Mouse (Mus musculus): Measurements from ENCODE around the gene Cfap97d2.

The Cfap97d2 gene

DNA sequence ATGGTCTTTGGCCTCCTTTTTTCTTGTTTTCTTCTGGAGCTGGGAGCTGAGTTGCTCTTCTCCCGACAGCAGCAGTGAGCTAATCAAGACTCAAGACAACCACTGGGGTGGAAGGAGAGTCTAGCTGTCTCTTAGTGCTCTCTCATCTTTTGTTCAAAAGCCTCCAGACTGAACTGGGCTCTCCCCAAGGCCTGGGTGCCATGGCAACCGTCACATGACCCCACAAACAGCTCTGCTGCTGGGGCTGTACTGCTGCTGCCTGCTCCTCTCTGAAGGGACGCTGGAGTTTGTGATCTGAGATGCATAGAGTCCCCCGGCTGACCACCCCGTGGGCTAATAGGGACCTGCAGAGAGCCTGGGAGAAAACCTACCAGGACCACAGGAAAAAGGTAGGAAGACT lies at the start of gene Cfap97d2:
Cfap97d2 (plus strand) TSS at position 222 of the 400 bp plus-strand sequence.
- peak in 1 of 2 experiments; percentile 67 for DNase-seq (ENCODE audit: low spot score in 2 of 2)

GRCm38 (mm10) chr8:13657479-13657878 lies 48.2 kb upstream of the Cfap97d2 start:
- DNase-seq (ENCODE audit: low spot score in 2 of 2): no peak

DNA sequence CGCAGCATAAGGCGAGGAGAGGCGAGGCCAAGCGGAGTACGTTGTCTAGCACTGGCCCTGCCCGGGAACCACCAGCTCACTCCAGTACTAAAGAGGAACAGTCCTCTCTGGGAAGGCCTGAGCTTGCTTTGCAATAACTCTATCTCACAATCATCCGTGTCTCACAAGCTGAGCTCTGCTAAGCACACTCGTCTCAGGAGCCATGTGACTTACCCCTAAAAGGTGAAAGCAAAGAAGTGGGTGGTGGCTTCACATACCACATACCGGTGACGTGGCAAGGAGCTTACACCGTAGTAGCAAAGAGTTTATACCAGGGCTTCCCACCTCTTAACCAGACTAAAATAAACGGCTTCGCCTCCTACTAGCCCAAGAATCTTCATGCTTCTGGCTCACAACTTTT lies 45.4 kb upstream of the Cfap97d2 start:
- no peak for DNase-seq (ENCODE audit: low spot score in 2 of 2)

DNA sequence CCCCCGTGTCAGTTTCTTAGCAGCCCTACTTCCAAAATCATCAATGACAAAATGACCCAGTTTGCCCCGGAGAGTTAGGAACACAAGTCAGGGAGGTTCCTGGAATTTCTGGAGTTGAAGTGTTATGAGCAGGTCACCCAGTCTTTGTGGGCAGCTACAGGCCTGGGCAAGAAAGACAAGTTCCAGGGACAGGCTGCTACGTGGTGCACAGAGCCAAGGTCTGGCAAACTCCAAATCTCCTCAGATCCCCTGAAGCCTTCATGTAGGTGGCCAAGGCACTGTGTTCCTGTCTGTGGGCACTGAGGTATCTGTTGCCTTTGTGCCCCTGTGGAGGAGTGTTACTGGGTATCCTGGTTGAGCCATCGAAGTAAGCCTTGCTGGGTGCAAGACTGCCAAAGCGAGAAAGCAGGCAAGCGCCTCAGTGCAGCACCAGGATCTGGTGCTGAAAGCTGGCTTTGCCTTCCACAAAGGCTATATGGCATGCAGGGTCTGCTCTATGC lies 40.9 kb upstream of the Cfap97d2 start:
- DNase-seq (ENCODE audit: low spot score in 2 of 2): no peak

DNA sequence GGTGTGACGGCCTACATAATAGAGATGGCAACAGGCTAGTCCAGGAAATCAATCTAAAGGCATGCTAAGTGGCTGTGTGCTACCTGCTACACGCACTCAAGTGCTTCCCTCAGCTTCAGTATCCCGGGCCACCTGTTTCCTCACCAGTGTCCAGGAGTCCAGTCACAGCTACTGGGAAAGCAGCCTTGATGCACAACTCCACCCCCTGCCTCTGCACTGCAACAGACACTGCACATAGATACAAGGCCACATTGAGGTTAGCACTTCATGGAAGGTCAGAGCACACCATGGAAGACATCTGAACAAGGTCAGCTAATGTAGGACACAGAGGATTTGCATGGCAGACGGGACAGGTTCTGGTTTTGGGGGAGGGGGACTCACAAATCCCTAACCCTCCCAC lies 40.2 kb upstream of the Cfap97d2 start:
- DNase-seq (ENCODE audit: low spot score in 2 of 2): no peak

- no peak for DNase-seq (ENCODE audit: low spot score in 2 of 2)
These were observed 39.7 kb upstream of the Cfap97d2 start for GRCm38 (mm10) chr8:13665944-13666343.

DNA sequence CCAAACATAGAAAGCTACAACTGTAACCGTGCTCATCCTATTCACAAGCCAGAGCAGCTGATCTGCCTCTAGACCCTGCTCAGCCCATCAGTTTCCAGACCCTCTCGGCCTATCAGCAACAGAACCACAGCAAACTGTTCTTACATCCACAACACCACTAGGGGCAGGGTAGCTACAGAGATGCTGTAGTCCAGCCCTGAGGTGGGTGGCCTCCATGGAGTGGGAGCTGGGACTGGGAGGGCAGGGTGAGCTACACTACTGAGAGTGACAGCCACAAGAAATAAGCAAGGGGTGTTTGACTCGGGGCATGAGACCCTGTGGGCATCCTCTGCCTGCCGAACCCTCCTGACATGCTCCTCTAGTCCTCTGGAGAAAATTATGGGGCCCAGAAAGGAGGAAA lies 37.8 kb upstream of the Cfap97d2 start:
- no peak for DNase-seq (ENCODE audit: low spot score in 2 of 2)

GRCm38 (mm10) chr8:13668367-13668766 lies 37.3 kb upstream of the Cfap97d2 start:
- DNase-seq (ENCODE audit: low spot score in 2 of 2): no peak

GRCm38 (mm10) chr8:13670011-13670471 lies 35.6 kb upstream of the Cfap97d2 start:
- peak in 1 of 2 experiments; percentile 26 for DNase-seq (ENCODE audit: low spot score in 2 of 2)

GRCm38 (mm10) chr8:13671246-13672003 lies 34.3 kb upstream of the Cfap97d2 start:
- DNase-seq (ENCODE audit: low spot score in 2 of 2): no peak

DNA sequence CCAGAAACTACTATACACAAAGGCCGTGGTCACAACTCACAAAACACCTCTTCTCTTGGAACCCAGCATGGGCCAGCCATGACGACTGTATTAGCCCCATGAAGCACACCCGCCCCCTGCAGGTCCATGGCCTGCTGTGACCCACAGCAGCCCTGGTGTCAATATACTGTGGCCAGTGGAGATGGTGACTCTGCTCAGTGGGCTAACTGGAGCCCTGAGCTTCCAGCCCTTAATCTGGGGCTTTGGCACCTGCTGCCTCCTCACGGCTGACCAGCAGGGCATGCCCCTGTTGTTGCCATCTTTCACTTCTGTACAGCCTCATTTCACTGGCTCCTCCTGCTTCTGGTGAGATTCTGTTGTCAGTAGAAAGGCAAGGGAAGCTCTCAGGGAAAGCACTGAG lies 32.5 kb upstream of the Cfap97d2 start:
- peak in 1 of 2 experiments; percentile 39 for DNase-seq (ENCODE audit: low spot score in 2 of 2)

DNA sequence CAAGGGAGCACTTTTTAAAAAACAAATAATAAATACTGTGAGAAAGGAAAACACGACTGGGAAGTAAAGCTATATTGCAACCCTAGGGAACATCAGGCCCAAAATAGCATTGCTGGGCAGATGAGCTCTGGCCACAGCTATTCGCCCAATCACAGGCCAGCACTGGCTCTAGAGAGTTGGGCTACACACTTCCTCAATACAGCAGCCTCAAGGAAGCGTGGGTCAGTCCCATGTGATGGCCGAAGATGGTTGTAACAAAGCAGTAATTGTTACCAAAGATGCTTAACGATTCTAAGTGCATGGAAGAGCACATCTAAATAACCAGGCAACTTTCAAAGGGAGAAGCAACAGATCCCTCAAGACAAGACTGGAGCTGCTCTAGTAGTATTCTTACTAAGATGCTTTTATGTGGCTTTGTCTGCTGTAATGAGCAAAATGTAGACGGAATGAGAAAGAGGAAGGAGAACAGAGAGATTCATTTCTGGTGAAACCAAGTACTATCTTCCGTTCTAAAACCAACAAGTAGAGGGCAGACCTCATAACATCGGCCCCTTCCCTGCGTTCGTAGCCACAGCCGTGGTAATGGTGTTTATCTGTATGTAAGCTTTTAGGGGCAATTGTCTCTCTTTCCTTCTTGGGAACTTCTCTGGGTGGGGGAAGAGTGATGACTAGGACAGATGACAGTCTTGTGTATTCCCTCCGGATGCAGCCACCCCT lies 31.2 kb upstream of the Cfap97d2 start:
- DNase-seq (ENCODE audit: low spot score in 2 of 2): peak in 1 of 2 experiments; percentile 35

- DNase-seq (ENCODE audit: low spot score in 2 of 2): no peak
These were observed 30.6 kb upstream of the Cfap97d2 start for GRCm38 (mm10) chr8:13675121-13675520.

DNA sequence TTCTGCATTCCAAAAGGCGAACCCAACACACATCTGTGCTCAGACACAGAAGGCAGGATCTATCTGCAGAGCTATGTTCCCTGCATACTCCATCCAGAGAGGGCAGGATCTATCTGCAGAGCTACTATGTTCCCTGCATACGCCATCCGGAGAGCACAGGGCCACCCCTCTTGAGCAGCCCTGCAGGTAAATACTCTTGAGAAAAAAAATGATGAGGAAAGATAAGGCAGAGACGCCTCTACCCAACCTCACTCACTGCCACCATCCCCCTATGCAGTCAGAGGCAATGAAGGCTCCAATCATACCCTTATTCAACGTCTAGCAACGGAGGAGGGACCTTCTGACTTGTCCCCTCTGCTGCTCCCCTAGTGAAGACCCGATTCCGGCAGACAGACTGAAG lies 30.2 kb upstream of the Cfap97d2 start:
- no peak for DNase-seq (ENCODE audit: low spot score in 2 of 2)

DNA sequence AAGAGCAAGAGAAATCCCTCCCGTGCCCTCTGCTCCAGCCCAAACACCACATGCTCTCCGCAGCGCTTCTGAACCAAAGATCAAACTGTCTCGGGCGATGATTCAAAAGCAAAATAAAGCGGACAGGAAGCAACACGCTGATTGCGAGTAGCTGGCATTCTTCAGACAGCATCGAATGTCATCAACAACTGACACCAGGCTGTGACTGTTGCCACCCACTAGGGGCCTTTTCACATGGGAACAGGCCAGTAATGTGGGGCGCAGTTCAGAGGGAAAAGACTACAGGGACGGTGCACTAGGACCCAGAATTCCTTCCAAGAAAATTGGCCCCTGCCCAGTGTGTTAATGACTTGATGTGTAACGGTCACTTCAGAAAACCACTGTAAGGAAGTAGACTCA lies 29.4 kb upstream of the Cfap97d2 start:
- peak; percentile 32 to 51 for DNase-seq (ENCODE audit: low spot score in 2 of 2)

GRCm38 (mm10) chr8:13676701-13677412 lies 28.8 kb upstream of the Cfap97d2 start:
- DNase-seq (ENCODE audit: low spot score in 2 of 2): peak; percentile 53 to 76

DNA sequence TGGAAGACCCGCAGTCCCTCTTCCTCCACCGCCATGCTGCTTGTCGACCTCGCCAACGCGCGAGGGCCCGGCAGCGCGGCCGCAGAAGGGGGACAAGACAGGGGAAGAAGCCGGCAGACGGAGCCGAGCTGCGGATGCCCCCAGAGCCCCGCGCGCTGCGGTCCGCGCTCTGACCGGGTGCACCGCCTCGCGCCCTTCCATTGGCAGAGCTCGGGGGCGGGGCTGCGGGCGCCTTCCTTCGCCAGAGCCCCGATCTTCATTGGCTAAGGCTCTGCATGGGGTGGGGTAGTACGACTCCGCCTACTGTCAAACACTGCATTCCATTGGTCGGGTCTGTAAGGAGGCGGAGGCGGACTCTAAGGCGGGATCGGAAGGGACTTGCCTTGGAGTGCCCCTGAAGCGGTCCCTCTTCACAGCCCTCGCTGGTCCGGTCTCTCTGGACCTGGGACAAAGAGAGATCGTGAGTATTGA lies 28.2 kb upstream of the Cfap97d2 start, which contains the start of gene Rasa3:
Rasa3 (minus strand) TSS at position 191 of the 471 bp plus-strand sequence.
- peak; percentile 83 to 96 for DNase-seq (ENCODE audit: low spot score in 2 of 2)

- DNase-seq (ENCODE audit: low spot score in 2 of 2): peak; percentile 40 to 65
These were observed 27.5 kb upstream of the Cfap97d2 start for GRCm38 (mm10) chr8:13678182-13678581.

DNA sequence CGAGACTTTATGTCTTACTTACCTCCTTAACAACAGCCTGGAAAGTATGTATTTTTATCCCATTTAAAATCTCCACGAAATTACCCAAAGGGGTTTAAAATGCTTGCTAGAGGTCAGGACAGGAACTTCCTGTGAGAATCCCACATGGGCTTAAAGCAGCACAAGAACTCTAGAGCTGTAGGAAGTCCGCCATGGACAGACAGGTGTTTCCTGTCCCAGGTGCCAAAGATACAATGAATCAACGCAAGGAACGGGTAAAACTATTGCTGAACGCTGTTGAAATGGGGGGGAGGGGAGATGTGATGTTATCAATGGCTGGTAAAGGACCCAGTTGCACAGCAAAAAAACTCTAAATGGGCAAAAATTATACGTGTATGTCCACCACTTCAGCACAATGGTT lies 21.6 kb upstream of the Cfap97d2 start:
- DNase-seq (ENCODE audit: low spot score in 2 of 2): no peak

GRCm38 (mm10) chr8:13685674-13686314 lies 19.9 kb upstream of the Cfap97d2 start:
- peak in 1 of 2 experiments; percentile 64 for DNase-seq (ENCODE audit: low spot score in 2 of 2)

GRCm38 (mm10) chr8:13686426-13686825 lies 19.3 kb upstream of the Cfap97d2 start:
- DNase-seq (ENCODE audit: low spot score in 2 of 2): peak in 1 of 2 experiments; percentile 59

Data from spleen, postnatal 10 days (tissue).